Mouse (Mus musculus): ENCODE measurements around the gene Cyp39a1.

Cyp39a1 gene

GRCm38 (mm10) chr17:43684086-43684485, 16.9 kb downstream of the Cyp39a1 start:
- DNase-seq (ENCODE audit: low spot score), result no peak

- DNase-seq (ENCODE audit: low spot score), result no peak
Observed at GRCm38 (mm10) chr17:43684638-43685037, 17.4 kb downstream of the Cyp39a1 start.

- DNase-seq (ENCODE audit: low spot score), result no peak
Observed at GRCm38 (mm10) chr17:43689591-43689990, 22.4 kb downstream of the Cyp39a1 start.

GRCm38 (mm10) chr17:43698997-43699649, 31.9 kb downstream of the Cyp39a1 start:
- peak; percentile 72 for DNase-seq (ENCODE audit: low spot score)

- peak; percentile 46 for DNase-seq (ENCODE audit: low spot score)
Observed at GRCm38 (mm10) chr17:43701060-43701459, 33.8 kb downstream of the Cyp39a1 start.

- DNase-seq (ENCODE audit: low spot score), result no peak
Observed at GRCm38 (mm10) chr17:43704216-43704930, 37.1 kb downstream of the Cyp39a1 start.

GRCm38 (mm10) chr17:43706749-43707148, 39.5 kb downstream of the Cyp39a1 start:
- DNase-seq (ENCODE audit: low spot score), result no peak

GRCm38 (mm10) chr17:43707254-43707653, 40.0 kb downstream of the Cyp39a1 start:
- DNase-seq (ENCODE audit: low spot score), result peak; percentile 12

GRCm38 (mm10) chr17:43711557-43712352, 44.5 kb downstream of the Cyp39a1 start:
- no peak for DNase-seq (ENCODE audit: low spot score)

GRCm38 (mm10) chr17:43714191-43714590, 47.0 kb downstream of the Cyp39a1 start:
- no peak for DNase-seq (ENCODE audit: low spot score)

- DNase-seq (ENCODE audit: low spot score), result no peak
Observed at GRCm38 (mm10) chr17:43716601-43717000, 49.4 kb downstream of the Cyp39a1 start.

- no peak for DNase-seq (ENCODE audit: low spot score)
Observed at GRCm38 (mm10) chr17:43719401-43719800, 52.2 kb downstream of the Cyp39a1 start.

GRCm38 (mm10) chr17:43724480-43724879, 57.3 kb downstream of the Cyp39a1 start:
- no peak for DNase-seq (ENCODE audit: low spot score)

GRCm38 (mm10) chr17:43731327-43731726, 64.1 kb downstream of the Cyp39a1 start:
- no peak for DNase-seq (ENCODE audit: low spot score)

- no peak for DNase-seq (ENCODE audit: low spot score)
Observed at GRCm38 (mm10) chr17:43731976-43732375, 64.8 kb downstream of the Cyp39a1 start.

GRCm38 (mm10) chr17:43734252-43734651, 67.0 kb downstream of the Cyp39a1 start:
- no peak for DNase-seq (ENCODE audit: low spot score)

- no peak for DNase-seq (ENCODE audit: low spot score)
Observed at GRCm38 (mm10) chr17:43743933-43744332, 76.7 kb downstream of the Cyp39a1 start.

- no peak for DNase-seq (ENCODE audit: low spot score)
Observed at GRCm38 (mm10) chr17:43744425-43744824, 77.2 kb downstream of the Cyp39a1 start.

GRCm38 (mm10) chr17:43751146-43751545, 83.9 kb downstream of the Cyp39a1 start:
- DNase-seq (ENCODE audit: low spot score), result no peak

- no peak for DNase-seq (ENCODE audit: low spot score)
Observed at GRCm38 (mm10) chr17:43752811-43753210, 85.6 kb downstream of the Cyp39a1 start.

GRCm38 (mm10) chr17:43754687-43755086, 87.5 kb downstream of the Cyp39a1 start:
- DNase-seq (ENCODE audit: low spot score), result no peak

- peak; percentile 4 for DNase-seq (ENCODE audit: low spot score)
Observed at GRCm38 (mm10) chr17:43758607-43759259, 91.5 kb downstream of the Cyp39a1 start.

Measured in urinary bladder, postnatal 25 days (tissue).